Mouse (Mus musculus): ENCODE results near the gene Ap1m1. TPM values are rescaled to one million over a fixed set of nuclear protein-coding genes. Genes with fewer than 3 reads are reported as not detected.
A peak's percentile ranks its signal among the peaks of the same experiment; 100 is the strongest.

Gene Ap1m1
- total RNA-seq, 2 experiments from 2014 or later, result 46.0 to 51.8 TPM

DNA sequence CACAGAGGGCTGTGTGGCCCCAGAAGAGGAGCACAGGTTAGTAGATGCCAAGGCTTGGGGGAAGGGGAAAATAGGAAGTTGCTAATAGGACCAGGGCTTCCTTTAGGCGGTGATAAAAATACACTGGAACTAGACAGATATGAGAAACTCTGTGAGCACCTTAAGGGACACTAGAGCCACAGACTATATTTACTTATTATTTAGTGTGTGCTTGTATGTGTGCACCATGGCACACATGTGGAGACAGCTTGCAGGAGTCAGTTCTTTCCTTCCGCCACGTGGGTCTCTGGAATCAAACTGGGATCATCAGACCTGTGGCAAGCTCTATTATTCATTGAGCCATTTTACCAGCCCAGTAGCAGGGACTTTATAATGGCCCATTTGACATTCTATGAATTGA, 55.3 kb downstream of the Ap1m1 start:
- DNase-seq, result peak in 1 of 2 experiments; percentile 62

DNA sequence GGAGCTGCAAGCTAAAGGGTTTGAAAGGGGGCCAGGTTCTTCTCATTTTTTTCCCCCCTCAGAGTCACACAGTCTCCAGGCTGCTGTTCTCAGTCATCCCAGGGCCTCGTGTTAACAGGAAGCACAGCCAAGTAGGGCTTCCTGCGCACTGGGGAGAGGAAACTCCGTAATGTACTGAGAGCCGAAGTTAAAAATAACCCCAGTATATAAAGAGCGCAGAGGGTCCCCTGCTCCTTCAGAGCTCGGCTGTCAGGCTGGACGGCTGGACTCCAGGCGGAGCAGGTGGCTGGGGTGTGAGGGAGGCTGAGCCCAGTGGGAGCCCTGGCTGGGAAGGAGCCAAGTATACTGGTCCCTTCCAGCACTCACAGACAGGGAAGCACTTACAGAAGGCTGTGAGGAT, 55.9 kb downstream of the Ap1m1 start:
- DNase-seq, result peak; percentile 96 to 98

DNA sequence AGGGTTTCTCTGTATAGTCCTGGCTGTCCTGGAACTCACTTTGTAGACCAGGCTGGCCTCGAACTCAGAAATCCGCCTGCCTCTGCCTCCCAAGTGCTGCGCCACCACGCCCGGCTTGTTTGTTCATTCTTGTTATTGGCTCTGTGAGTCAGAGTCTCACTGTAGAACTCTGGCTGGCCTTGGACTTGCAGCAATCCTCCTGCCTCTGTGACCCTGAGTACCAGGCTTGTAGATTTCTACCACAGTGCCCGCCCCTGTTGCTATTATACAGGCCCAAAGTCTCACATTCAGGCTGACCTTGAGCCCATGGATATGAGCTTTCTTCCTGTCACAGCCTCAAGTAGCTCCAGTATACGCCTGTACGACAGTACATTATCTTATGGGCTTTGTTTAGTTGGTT, 56.7 kb downstream of the Ap1m1 start:
- DNase-seq, result no peak

DNA sequence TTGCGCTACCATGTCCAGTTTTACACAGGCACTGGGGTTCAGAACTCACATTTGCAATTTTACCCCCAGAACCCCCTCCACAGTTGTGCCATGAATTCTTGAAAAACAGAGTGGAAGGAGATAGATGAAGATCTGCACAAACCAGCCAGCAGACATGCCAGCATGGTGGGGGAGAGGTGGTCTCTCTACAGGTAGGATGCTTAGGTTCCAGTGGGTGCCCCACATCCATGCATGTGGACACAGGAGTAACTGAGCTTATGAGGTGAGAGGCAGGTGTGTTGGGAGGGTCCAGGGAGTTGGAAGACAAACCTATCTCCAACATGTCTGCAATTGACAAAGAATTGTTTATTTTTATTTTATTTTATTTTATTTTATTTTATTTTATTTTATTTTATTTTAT, 59.1 kb downstream of the Ap1m1 start:
- no peak for DNase-seq

DNA sequence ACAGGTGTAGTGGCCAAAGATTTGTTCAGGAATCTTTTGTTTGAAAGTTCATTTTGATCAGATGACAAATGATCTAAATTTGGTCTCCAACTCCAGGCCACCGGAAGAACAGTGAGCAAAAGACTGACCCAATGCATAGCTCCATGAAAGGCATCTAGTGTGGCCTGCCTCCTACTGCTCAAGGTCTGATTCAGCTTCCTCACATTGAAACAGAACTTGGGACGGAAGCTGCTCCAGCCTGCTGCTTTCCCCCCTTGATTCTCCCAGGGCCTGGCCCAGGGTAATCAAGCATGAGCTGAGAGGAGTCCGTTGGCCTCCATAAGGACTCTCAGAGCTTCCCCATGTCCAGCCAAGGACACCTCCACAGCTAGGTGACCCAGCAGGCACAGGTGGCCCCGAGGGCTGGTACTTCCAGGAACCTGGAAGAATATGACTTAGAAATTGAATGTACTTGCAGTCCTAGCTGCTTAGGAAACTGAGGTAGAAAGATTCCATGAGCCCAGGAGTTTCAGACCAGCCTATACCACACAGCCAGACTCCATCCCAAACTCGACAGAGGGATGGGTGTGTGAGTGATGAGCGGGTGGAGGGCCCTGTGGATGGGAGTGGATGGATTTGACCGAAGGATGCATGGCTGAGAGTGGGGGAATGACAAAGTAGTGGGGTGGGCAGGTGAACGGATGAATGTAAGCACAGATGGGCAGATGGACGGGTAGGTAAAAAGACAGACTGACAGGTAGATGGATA, 61.0 kb downstream of the Ap1m1 start:
- peak in 1 of 2 experiments; percentile 57 for DNase-seq

DNA sequence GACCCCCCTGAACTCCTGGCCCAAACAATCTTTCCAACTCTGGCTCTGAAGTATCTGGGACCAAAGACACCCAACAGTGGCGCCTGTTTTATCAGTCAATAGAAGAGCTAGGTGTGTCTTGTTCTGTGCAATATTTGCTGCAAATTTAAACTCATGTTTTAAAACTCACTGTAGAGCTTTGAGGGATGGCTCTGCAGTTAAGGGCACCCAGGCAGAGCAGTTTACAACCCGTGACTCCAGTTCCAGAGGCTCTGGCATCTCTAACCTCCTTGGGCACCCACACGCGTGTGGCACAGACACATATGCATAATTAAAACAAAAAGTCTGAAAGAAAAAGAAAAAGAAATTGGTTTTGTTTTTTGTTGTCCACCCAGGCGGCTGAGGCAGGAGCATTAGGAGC, 61.7 kb downstream of the Ap1m1 start:
- no peak for DNase-seq

DNA sequence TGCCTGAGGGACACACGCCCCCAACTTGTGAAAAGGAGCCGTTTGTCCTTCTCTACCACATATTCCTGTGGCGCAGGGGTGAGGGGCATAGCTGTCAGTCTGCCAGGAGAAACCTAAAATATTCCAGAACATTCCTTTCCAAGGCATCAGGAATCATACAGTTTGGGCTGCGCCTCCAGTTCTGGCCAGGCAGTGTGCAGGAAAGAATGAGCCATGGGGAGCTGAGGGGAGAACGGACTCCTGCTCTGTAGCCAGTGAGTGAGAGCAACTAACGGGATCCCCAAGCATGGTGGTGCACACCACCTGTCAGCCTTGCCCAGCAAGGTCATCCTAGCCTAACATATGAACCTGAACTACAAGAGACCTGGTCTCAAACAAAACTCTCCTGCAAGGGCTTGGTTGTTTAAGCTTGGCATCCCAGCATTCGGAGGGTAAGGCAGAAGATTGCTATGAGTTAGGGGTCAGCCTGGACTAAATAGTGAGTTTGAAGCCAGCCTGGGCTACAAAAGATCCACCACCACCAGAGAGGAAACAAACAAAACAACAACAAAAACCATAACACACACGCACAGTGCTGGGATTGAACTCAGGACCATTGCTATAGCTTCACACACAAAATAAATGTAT, 63.3 kb downstream of the Ap1m1 start:
- DNase-seq, result peak; percentile 49 to 69

DNA sequence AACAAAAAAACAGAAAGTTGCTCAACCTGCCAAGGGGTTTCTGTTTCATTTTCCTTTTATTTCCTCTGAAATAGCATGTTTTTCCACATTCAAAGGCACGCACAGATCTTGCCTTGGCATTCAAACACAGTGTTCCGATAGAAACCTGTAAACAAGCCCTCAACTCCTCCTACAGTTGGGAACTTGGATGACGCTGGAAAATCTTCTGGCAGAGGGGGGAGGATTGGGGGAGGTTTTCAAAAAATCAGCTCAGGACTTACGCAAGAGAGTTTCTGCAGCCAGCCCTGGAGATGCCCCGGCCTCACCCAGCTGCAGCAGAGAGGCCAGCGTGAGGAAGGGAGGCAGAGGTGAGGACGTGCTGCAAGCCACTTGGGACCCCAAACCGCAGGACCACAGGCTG, 63.8 kb downstream of the Ap1m1 start:
- DNase-seq, result peak; percentile 87 to 95

DNA sequence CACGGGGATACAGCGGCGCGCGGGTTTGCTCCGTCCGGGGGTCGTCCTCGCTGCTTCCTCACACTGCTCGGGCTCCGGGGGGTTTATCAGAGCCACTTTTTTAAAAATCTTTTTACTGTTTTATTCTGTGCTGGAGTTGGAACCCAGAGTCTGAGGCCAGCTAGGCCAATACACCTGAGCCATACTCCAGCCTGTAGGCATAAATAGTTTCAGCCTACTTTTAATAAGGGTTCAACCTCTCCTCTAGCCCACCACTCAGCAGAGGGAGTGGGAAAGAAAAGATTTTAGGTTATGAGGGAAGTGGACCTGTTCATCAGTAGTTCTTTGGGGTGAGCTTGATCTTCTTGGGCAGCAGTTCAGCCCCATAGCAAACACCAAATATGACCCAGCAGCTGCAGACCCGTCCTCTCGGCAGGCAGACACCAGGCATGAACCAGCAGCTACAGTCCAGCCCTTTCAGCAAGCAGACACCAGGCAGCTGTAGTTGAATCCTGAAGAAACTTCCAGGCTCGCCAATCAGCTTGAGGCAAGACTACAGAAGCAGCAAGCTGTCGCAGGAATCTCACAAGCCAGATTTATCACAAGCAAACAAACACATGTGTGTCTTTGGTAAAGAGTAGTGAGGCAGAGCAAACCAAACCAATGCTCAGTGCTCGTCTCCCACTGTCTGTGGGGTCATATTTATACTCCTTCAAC, 65.5 kb downstream of the Ap1m1 start, which contains the start of gene Gm10282:
Gene Gm10282 (minus strand): TSS at position 51 of the 696 bp plus-strand sequence.
- DNase-seq, result no peak

DNA sequence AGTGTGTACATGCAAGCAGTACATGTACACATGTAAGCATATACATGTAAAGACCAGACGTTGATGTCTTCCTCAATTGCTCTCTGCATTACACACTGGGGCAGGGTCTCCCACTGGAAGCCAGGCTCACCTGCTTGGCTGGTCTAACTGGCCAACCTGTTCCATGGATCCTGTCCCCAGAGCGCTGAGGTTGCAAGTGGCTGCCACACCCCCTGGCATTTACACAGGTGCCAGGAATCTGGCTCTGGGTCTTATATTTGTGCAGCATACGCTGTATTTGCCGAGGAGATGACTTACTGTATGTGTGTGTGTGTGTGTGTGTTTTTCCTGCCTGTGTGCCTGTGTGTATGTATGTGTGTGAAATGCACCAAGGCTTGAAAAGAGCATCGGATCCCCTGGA, 67.1 kb downstream of the Ap1m1 start:
- no peak for DNase-seq

Other genes with a start within 250 kb of the Ap1m1 start
- 1 to 10 TPM in 1 of 2 experiments, under 1 TPM in 1; 0.69 to 2.7 TPM for gene Cyp4f18, start 230.4 kb upstream of the Ap1m1 start, total RNA-seq (2021)
- gene Olfr372, start 198.8 kb upstream of the Ap1m1 start, total RNA-seq (2021), result not detected
- not detected for gene Olfr373, start 156.8 kb upstream of the Ap1m1 start, total RNA-seq (2021)
- not detected for gene Olfr374, start 133.0 kb upstream of the Ap1m1 start, total RNA-seq (2021)
- 100 to 1,000 TPM in 1 of 2 experiments, 10 to 100 TPM in 1; 89.1 to 107 TPM for gene Tpm4, start 105.0 kb upstream of the Ap1m1 start, total RNA-seq (2021)
- gene Rab8a, start 78.8 kb upstream of the Ap1m1 start, total RNA-seq (2021), result 10 to 100 TPM; 20.0 to 25.1 TPM
- under 1 TPM in 1 of 2 experiments, not detected in 1; 0.51 TPM for gene Hsh2d, start 50.4 kb upstream of the Ap1m1 start, total RNA-seq (2021)
- 1 to 10 TPM in 1 of 2 experiments, under 1 TPM in 1; 0.62 to 1.7 TPM for gene Cib3, start 27.2 kb upstream of the Ap1m1 start, total RNA-seq (2021)
- gene Gm11034, start 26.4 kb upstream of the Ap1m1 start, total RNA-seq (2021), result not detected
- gene Fam32a, start 20.3 kb upstream of the Ap1m1 start, total RNA-seq (2021), result 10 to 100 TPM; 20.2 to 23.1 TPM
- gene Gm10282, start 65.2 kb downstream of the Ap1m1 start, total RNA-seq (2021), result 1 to 10 TPM; 5.9 to 9.5 TPM
- gene Klf2, start 79.0 kb downstream of the Ap1m1 start, total RNA-seq (2021), result 10 to 100 TPM; 74.3 to 76.9 TPM
- 10 to 100 TPM; 35.5 to 41.0 TPM for gene Eps15l1, start 181.4 kb downstream of the Ap1m1 start, total RNA-seq (2021)
- gene Calr3, start 203.9 kb downstream of the Ap1m1 start, total RNA-seq (2021), result 10 to 100 TPM; 17.0 to 24.2 TPM
- 1 to 10 TPM; 4.6 to 5.0 TPM for gene 1700030K09Rik, start 203.9 kb downstream of the Ap1m1 start, total RNA-seq (2021)
- gene Cherp, start 235.2 kb downstream of the Ap1m1 start, total RNA-seq (2021), result 10 to 100 TPM; 23.1 to 33.6 TPM